Mouse (Mus musculus) thymus, postnatal 0 days (tissue): ENCODE measurements around the gene Eif3k. TPM values are rescaled to one million over a fixed set of nuclear protein-coding genes. Genes with fewer than 3 reads are reported as not detected.

Experiments used
- DNase-seq: peaks from one replicate; pipeline ENCODE4 v3.0.0-alpha.2; 2015; ENCODE audit warnings: low spot score
- polyA plus RNA-seq: library from polyadenylated mRNA; unstranded; fragments of >200 nt; fragmentation: Nextera tagmentation; extraction: Ambion mirVana; gene quantifications from 2 replicates; pipeline ENCODE4 v1.2.1, GENCODE M21; 2015

Gene Eif3k
- polyA plus RNA-seq, result 497 and 515 TPM in 2 replicates

DNA sequence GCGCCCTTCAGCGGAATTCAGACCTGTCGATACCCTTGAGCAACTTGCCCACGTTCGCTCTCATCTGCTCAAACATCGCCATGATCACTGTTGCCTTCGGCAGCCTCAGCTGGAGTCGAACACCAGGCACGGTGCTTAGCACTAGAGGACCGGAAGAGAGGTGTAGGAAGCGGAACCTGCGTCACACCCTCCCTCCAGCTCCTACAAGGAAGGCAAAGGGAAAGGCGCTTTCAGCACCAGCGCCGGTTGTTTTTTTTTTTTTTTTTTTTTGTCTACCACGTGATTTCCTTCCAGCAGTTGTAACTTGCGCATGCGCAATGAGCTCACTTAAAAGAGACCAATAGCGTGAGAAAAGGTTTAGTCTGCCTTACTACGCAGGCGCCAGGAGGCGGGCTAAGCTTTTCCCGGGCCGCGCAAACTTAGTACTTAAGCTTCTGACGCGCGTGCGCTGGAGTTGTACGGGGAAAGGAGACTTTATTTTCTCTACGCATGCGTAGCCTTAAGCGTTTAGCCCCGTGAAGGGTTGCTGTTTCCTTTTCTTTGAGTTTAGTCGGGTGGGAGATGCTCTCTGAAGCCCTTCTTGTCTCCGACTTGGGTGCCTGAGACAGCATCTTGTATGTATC lies at the start of gene Eif3k, which contains the start of gene Map4k1:
Gene Eif3k (minus strand): TSS at position 214 of the 623 bp plus-strand sequence.
Gene Map4k1 (plus strand): TSS at position 400 of the 623 bp plus-strand sequence.
- peak; percentile 100 for DNase-seq

DNA sequence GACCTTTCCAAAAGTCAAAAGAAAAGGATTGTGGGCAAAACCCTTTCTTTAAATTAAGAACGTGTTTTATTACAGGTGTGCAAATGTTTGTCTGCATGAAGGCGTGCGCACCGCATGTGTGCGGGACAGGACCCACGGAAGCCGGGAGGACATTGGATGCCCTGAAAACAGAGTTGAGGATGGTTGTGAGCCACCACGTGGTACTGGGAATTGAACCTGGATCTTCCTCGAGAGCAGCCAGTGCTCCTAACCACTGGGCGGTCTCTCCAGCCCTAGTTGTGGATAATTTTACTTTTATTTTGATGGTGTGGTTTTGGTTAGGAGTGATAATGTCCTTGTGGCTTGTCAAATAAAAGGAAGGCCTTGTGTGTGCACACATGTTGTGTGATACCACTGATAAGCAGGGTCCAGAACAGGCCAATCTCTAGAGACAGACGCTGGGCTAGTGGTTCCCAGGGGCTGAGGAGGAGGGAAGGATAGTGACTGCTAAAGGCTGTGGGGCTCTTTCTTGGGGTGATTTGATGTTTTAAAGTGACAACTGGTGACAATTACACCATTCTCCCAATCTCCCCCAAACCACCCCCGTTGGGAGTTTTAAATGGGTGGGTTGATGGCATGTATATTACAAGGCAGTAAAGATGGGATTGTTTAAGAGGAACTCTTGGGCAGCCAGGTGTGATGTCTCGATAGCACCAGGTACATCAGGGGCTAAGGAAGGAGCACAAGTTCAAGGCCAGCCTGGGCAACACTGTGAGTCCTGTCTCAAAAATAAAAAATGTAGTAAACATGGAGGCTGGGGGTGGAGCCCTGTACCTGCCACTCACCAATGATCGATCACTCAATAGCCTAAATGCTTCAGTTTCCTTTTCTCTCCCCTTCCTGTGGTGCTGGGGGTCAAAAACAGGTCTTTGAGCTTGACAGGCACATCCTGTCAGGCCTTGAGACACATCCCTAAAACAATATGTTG lies 48.3 kb upstream of the Eif3k start:
- no peak for DNase-seq

DNA sequence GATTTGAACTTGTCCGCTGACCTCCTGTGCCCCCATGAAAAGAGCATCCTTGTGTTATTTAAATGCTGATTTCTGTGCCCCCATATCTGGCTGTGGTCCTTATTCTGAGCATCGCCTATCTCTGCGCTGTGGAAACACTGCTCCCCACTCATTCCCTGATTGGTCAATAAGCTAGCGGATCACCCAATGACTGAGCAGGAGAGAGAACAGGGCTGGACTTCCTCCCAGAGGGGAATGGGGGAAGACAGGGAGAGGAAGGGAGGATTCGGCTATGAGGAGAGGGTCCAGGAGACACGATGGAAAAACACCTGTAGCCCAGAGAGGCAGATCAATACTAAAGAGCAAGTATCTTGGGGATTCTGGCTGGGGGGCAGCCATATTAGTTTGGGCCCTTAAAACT lies 47.1 kb upstream of the Eif3k start:
- DNase-seq, result no peak

DNA sequence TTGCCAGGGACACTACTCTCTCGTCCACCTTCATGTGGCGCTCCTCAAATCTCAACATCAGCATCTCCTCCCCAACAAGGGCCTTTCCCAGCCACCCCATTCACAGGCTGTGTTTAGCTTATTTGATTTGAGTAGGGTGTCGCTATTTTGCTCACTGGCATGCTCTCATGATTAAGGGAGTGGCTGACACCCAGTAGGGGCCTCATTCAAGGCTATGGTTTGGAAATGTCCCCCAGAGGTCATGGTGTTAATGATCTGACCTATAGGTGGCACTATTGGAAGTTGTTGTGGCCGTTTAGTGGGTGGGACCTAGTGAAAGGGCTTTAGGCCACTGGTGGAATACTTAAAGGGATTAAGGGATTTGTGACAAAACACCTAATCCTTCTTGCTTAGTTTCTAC lies 45.1 kb upstream of the Eif3k start:
- DNase-seq, result no peak

DNA sequence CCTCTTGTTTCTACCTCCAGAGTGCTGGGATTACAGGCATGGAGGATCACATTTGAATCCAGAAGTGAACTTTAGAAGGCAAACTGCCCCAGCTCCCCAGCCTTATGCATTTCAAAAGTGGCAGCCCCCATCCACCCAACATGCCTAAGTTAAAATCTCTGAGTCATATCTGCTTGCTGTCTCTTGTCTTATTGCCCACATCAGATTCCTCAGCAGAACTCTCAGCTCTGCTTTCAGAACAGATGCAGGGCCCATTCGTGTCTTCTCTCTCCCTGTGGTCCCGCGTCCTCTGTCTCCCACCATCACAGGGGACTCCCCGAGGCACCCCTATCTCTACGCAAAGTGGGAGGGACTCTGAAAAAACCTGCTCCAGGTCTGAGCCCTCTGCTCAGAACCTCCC lies 44.5 kb upstream of the Eif3k start:
- DNase-seq, result no peak

DNA sequence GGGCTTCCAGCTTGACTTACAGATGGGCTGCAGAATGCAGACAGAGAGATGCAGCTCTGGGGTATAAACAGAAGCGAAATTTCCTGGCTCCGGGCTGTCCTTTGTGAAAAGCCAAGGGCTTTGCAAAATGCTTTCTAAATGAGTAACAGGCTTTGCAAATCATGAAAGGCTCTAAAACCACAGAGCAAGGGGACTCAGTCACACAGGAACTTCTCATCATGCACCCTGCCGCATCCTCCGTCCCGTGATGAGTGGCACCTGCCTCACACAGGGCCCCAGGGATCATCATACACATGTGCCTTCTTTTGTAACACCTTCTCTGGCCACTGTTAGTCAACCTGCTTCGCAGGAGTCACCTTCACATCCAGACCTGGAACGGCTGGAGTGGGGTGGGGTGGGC lies 43.9 kb upstream of the Eif3k start:
- DNase-seq, result peak; percentile 71

DNA sequence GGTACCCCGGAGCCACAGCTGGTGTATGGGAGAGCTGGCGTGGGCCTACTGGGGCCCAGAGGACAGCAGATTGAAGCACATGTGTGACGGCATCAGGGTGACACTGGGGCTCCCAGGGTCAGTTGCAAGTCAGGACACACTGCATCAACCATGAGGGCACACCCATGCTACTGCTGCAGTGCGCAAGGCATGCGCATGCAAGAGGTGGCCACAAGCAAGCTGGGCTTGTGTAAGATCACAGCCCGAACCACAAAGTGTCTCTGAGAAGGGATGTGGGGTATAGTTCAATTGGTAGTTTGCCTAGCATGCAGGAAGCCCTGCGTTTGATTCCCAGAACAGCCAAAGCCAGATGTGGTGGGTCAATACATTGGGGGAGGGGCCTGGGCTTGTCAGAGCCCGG lies 41.9 kb upstream of the Eif3k start:
- peak; percentile 38 for DNase-seq

DNA sequence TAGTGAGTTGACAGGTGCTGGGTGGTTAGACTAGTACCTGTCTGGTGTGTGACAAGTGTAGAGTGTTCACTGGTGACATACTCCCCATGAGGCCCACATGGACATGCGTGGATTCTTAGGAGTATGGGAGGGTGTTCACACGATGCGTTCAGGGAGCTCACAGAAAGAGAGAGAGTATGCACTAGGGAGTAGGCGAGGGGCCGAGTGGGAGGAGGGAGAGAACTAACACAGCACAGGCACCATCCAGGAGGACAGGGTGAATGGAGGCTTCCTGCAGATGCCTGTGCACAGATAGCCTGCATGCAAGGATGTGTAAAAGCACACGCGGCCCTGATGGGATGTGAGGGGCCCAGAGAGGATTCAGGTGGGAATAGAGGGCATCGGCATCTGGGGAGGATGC lies 40.8 kb upstream of the Eif3k start:
- DNase-seq, result no peak

DNA sequence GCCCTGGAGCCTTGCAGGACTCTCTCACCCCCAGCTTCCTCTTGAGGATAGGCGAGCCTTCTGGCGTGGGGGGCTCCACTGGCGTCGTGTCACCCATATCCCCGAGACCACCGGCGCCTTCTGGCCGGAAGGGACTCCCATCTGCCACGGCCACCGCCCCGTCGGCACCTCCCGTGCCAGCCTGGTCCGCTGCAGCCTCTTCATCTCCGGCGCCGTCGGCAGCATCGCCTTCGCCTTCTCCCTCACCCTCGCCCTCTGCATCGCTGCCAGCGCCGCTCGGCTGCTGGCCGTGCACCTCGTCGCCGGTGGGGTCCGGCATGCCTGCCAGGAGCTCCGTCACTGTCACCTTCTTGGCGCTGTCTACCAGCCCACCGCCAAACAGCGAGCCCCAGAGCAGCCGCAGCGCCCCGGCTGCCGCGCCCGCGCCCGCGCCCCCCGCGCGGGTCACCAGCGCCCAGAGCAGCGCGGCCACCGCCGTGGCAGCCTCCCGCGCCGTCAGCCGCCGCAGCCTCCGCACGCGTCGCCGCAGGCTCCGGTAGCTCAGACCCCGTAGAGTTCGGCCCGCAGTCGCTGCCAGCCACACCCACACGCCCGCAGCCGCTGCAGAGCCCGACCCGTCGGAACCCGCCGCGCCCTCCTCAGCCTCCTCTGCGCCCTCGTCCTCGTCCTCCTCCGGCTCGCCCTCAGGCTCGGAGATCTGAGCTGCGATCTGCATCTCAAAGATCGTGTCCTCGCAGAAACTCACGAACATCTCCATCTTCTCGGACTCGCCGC lies 38.0 kb upstream of the Eif3k start:
- DNase-seq, result no peak

DNA sequence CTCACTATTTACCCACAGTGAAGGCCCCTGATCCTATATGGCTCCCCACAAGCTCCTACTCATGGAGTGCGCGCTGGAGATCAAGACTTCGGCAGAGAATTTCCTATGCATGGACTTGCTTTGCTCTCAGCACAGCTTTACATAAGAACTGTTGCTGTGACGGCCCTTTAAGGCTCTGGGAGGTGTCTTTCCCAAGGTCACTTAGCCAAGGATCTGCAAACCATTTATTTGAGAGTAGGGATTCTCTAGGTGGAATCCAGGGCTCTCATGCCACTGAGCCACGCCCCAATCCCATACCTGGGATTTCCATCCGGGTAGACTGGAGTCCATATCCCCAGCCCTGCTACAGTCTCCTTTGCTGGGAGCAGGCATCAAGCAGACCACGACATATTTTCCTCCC lies 35.6 kb upstream of the Eif3k start:
- DNase-seq, result no peak

DNA sequence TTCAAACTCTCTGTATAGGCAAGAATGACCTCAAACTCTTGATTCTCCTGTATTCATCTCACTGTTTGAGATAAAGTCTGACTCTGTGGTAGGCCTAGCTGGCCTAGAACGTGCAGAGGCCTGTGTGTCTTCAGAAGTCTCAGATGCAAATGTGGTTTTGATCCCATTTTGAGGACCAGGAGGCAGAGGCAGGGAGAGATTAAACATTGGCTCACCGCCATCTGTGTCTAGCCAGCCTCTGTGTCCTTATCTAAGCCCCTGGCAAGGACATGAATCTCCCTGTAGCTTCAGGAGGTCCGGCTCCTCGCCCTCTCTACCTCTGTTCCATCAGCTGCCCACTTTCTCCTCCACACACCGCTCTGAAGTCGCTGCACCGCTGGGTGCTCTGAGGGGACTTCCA lies 34.8 kb upstream of the Eif3k start:
- DNase-seq, result no peak

DNA sequence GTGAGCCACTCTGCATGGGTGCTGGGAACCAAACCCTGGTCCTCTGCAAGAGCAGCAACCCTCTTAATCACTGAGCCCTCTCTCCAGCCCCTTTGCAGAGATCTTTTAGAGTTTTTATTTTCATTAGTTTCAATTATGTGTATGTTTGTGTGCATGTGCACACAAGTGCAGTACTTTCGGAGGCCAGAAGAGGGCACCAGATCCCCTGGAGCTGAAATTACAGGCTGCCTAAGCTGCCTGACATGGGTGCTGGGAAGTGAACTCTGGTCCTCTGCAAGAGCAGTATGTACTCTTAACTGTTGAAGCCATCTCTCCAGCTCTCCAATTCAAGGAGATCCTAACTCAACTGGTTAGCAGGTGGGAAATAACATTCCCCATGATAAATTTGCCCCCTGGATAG lies 33.3 kb upstream of the Eif3k start:
- DNase-seq, result no peak

DNA sequence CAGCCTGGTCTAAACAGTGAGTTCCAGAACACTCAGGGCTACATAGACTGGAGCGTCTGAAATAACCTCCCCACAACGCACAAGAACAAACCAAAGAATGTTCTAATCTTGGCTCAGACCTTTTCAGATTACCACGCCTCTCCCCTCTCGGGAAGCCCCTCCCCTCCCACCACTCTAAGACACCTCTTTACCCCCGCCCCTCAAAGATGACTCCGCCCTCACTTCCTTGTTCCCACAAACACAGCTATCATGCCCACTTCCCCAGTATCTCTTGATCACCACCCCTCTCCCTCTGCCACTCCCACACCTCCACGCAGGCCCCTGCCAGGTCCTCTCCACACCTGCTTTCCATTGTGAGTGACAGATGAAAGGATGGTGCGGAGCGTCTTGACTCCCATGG lies 27.1 kb upstream of the Eif3k start:
- peak; percentile 52 for DNase-seq

DNA sequence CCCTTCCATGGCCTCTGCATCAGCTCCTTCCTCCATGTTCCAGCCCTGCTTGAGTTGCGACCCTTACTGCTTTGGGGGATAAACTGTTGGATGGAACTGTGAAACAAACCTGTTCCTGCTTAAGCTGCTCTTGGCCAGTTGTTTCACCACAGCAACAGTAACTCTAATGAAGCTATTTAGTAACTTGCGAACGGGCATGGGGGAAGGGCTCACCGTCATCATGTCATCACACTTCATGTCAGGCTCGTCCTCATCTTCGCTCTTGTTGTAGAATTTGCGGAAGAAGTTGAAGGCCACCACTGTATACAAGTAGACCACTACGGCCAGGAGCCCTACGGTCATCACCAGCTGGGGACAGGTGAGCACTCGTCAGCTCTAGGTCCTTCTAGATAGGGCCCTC lies 26.5 kb upstream of the Eif3k start:
- no peak for DNase-seq

DNA sequence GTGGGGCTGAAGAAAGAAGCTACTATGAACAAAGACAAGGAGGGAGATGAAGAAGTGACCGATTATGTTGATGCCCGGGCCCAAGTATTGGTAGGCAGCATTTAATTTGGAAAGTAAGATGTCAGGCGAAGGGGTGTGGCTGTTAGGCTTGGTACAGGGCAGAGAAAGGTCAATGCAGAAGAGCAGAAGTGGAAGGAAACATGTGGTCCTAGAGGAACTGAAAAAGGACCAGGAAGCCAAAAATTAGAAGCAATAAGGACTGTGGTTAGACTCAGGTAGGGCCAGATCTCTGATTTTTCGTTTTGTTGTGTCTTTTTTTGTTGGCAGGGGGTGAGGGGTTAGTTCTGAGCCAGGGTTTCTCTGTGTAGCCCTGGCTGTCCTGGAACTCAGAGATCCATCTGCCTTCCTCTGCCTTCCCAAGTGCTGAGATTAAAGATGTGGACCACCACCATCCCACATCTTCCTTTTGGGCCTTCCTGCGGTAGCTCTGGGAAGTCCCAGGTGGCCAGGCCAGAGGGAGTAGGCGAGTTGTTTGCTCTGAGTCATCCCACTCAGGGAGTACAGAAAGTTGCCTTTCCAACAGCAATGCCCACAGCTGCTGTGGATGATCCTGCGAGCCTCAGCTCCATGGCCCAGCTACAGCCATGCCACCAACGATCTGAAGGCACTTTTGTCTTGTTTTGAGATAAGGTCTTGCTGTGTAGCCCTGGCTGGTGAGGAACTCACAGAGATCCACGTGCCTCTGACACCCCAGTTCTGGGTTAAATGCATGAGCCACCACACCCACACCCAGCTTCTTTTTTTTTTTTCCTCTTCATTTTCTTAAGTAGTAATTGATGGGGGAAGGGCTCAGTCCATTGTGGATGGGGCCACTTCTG lies 25.8 kb upstream of the Eif3k start:
- no peak for DNase-seq

DNA sequence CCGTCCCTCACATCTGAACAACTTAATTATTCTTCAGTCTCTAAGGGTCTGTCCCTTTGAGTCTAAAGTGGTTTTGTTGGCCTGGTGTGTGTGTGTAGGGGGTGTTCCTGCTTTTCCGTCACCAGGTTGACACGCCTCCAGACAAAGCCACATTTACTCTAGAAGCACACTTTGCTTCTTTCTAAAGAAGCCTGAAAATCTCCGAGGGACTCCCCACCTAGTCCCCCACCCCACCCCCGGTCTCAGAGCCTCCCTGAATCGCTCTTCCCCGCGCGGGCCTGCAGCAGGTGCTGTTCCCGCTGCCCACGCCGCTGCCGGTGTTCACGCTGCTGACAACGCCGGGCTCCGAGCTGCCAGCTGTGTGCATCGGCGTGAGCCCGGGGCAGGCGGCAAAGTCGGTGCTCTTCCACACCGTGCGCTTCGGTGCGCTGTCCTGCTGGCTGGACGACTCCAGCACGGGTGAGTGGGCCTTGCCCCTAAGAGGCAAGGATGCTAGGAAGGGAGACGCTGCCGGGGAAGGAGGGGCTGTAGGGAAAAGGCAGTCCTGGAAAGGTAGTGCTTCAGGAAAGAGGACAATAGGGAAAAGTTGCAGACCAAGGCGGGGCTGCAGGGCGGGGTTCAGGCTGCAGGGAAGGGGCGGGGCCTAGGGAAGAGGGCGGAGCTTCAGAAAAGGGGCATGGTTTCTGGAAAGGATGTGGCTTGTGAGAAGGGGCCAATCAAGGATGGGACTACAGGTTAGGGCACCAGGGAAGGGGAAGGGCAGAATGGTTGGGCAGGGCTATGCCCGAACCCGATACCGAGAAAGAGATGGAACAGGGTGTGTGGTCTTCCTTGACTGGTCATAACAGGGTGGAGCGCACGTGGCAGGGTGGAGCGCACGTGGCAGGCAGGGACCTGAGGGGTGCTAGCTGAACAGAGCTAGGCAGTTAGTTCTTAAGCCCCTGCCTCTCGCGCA lies 19.3 kb upstream of the Eif3k start:
- peak; percentile 82 for DNase-seq

DNA sequence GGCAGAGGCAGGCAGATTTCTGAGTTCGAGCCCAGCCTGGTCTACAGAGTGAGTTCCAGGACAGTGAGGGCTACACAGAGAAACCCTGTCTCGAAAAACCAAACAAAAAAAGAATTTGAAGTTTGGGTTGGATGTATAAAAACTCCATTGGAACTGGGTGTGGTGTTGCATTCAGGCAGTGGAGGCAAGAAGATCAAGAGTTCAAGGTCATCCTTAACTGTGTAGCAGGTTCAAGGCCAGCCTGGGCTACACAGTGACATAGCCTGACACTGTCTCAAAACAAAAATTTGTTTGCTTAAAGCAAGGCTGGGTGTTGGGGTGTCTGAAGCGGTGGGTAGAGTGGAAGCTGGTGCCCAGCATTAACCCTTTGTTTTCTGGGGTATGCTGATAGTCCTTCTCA lies 11.7 kb upstream of the Eif3k start:
- DNase-seq, result no peak

DNA sequence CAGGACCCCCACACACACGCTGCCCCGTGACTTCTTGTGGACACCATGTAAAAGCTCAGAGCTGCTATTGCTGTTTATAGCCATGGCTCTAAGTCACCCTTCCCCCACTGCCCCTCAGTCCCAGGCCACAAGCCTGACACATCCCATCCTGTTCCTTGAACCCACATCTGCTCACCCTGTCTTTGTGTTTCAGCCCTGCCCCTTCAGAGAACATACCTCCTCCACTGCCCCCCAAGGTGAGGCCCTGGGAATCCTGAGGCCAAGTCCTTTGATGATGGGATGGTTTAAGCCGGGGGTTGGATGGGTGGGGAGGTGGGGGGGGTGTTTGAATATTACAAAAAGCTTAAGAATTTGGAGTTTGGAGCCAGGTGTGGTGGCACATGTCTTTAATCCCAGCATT lies 11.3 kb upstream of the Eif3k start:
- DNase-seq, result no peak

DNA sequence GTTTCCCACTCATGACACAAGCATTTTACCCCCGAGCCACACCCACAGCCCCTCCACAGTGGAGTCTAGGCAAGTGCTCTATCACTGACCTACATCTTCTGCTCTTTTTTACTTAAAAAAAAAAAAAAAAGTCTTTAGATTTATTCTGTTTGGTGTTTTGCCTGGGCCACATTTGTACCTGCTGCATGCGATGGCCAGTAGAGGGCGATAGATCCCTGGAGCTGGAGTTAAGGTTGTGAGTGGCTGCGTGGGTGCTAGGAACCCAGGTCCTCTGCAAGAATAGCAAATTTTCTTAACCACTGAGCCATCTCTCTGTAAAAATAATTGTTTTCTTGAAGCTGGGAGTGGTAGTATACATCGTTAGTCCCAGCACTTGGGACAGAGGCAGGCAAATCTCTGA lies 10.0 kb upstream of the Eif3k start:
- DNase-seq, result no peak
